In genomic region chr19:41382391-41382978, GRCm38 (mm10) we compare ENCODE assay signal across 19 mouse cellular contexts. TPM values are rescaled to one million over a fixed set of nuclear protein-coding genes. Genes with fewer than 3 reads are reported as not detected.
DNase-seq lines count a peak whose midpoint lies in the region; ATAC-seq and TF ChIP-seq lines count a peak whose summit lies in the region.
"Had no signal": no experiment of that assay in that cellular context is flagged by ENCODE, and none has a peak within 500 bp of the region (broad histone marks: within the 10 kb centered on the region; RNA-seq: fewer than 3 reads in every experiment).

No protein-coding gene starts in this region.

- H3K27me3 ChIP-seq in liver, adult 2 months (ENCODE audit: control insufficient read depth, insufficient read depth, low read length): no peaks in the 10 kb centered on the region
- H3K27me3 ChIP-seq in splenic B cell, adult 2 months (ENCODE audit: control insufficient read depth, insufficient read depth, low read length, poor library complexity, severe bottlenecking): no peaks in the 10 kb centered on the region
- H3K27me3 ChIP-seq in midbrain, embryonic 15.5 days (replicated peaks): peaks cover 18% of the 10 kb centered on the region; the same call in 1 of the 2 replicates

- no peaks in the 10 kb centered on the region for H3K36me3 ChIP-seq in liver, adult 2 months (ENCODE audit: control insufficient read depth, insufficient read depth, low read length)
- H3K36me3 ChIP-seq in macrophage (ENCODE audit: inconsistent target): peaks cover 11% of the 10 kb centered on the region
- no peaks in the 10 kb centered on the region for H3K36me3 ChIP-seq in splenic B cell, adult 2 months (ENCODE audit: control insufficient read depth, insufficient read depth, low read length, poor library complexity, severe bottlenecking)
- H3K36me3 ChIP-seq in midbrain, embryonic 15.5 days (replicated peaks): no peaks in the 10 kb centered on the region
- H3K36me3 ChIP-seq: embryonic facial prominence, embryonic 13.5 days; heart, embryonic 15.5 days; limb, embryonic 13.5 days; midbrain, embryonic 10.5 days had no signal

- no peak overlapping the region for H3K4me3 ChIP-seq in liver, adult 2 months (ENCODE audit: insufficient read depth, low read depth, low read length)
- no peak overlapping the region for H3K4me3 ChIP-seq in bone marrow, adult 2 months (replicated peaks; ENCODE audit: control insufficient read depth, low read depth, low read length)
- peak overlapping the region; percentile 95 for H3K4me3 ChIP-seq in macrophage (ENCODE audit: inconsistent target)
- no peak overlapping the region for H3K4me3 ChIP-seq in gastrocnemius, adult 2 months
- no peak overlapping the region for H3K4me3 ChIP-seq in midbrain, embryonic 15.5 days
- H3K4me3 ChIP-seq: embryonic facial prominence, embryonic 13.5 days; heart, embryonic 15.5 days; limb, embryonic 13.5 days; midbrain, embryonic 10.5 days had no signal

- no peak for TF ChIP-seq POLR2A in liver, adult 2 months (IDR thresholded peaks at IDR 0.05; ENCODE audit: extremely low read depth, insufficient read depth, low read length)
- no peak for TF ChIP-seq POLR2A in bone marrow, adult 2 months (IDR thresholded peaks at IDR 0.05; ENCODE audit: borderline replicate concordance, control insufficient read depth, low read depth, low read length)

- DNase-seq in liver, adult 2 months (ENCODE audit: extremely low read depth, low read depth, low spot score): no peak
- no peak for DNase-seq in liver
- DNase-seq in splenic B cell, adult 2 months (ENCODE audit: low read depth, low spot score): peak; percentile 76
- DNase-seq in gastrocnemius, adult 2 months: no peak
- DNase-seq in kidney, postnatal 4 days: no peak
- DNase-seq: cerebellum, adult 9-11 months; forebrain, postnatal 0 days; heart, adult 18-20 months; retina, postnatal 1 day; thymus, postnatal 4 days had no signal

- 26% methylated on average over 3 of the region's 3 CpGs for WGBS in liver, adult 2 months
- WGBS in bone marrow, adult 2 months: 13% methylated on average over 3 of the region's 3 CpGs
- 27% methylated on average over 3 of the region's 3 CpGs for WGBS in macrophage (ENCODE audit: missing documents)
- WGBS in midbrain, embryonic 15.5 days: 80% methylated on average over 3 of the region's 3 CpGs

- H3K27ac ChIP-seq in liver, adult 2 months (replicated peaks; ENCODE audit: insufficient read depth, low read depth, low read length): peak overlapping the region; percentile 42
- H3K27ac ChIP-seq in bone marrow, adult 2 months (ENCODE audit: control insufficient read depth, insufficient read depth, low read depth, low read length, poor library complexity): peak overlapping the region; percentile 68
- peak overlapping the region; percentile 91 for H3K27ac ChIP-seq in macrophage
- H3K27ac ChIP-seq in gastrocnemius, adult 2 months: no peak overlapping the region
- no peak overlapping the region for H3K27ac ChIP-seq in midbrain, embryonic 15.5 days
- H3K27ac ChIP-seq: embryonic facial prominence, embryonic 13.5 days; heart, embryonic 15.5 days; kidney, postnatal 0 days; limb, embryonic 13.5 days; midbrain, embryonic 10.5 days had no signal

- no peak for ATAC-seq in midbrain, embryonic 15.5 days (replicated peaks)
- ATAC-seq: activated CD4-positive, CD25-positive, alpha-beta regulatory T cell, adult 4 months; forebrain, postnatal 0 days had no signal

- H3K79me2 ChIP-seq in liver, adult 2 months (ENCODE audit: control insufficient read depth, insufficient read depth, low read length): peaks cover 28% of the 10 kb centered on the region
- peaks cover 73% of the 10 kb centered on the region for H3K79me2 ChIP-seq in macrophage (ENCODE audit: inconsistent target)

- TF ChIP-seq CTCF in liver, adult 2 months (IDR thresholded peaks at IDR 0.05; ENCODE audit: low read depth, low read length): no peak
- TF ChIP-seq CTCF in bone marrow, adult 2 months (IDR thresholded peaks at IDR 0.05; ENCODE audit: control insufficient read depth, insufficient read depth, low read length): no peak
- TF ChIP-seq CTCF in gastrocnemius, adult 2 months (IDR thresholded peaks at IDR 0.05): no peak

- intact Hi-C loops in gastrocnemius, adult 2 months (cut with DNase I): no loop called here

- no peaks in the 10 kb centered on the region for H3K9me3 ChIP-seq in midbrain, embryonic 15.5 days
- H3K9me3 ChIP-seq: embryonic facial prominence, embryonic 13.5 days; heart, embryonic 15.5 days; limb, embryonic 13.5 days; midbrain, embryonic 10.5 days had no signal

- H3K9ac ChIP-seq in liver, adult 2 months (ENCODE audit: low read depth, low read length): peak overlapping the region; percentile 44
- H3K9ac ChIP-seq in midbrain, embryonic 15.5 days: no peak overlapping the region
- H3K9ac ChIP-seq: embryonic facial prominence, embryonic 13.5 days; forebrain, postnatal 0 days; heart, embryonic 15.5 days; limb, embryonic 13.5 days had no signal

- peaks cover 40% of the 10 kb centered on the region for H3K4me1 ChIP-seq in liver, adult 2 months (ENCODE audit: control insufficient read depth, insufficient read depth, low read length)
- H3K4me1 ChIP-seq in bone marrow, adult 2 months (ENCODE audit: control insufficient read depth, insufficient read depth, low read length): peaks cover 9% of the 10 kb centered on the region
- peaks cover 9% of the 10 kb centered on the region; the same call in 1 of the 2 replicates for H3K4me1 ChIP-seq in midbrain, embryonic 15.5 days

- H3K4me2 ChIP-seq in midbrain, embryonic 15.5 days: no peak overlapping the region
- H3K4me2 ChIP-seq: embryonic facial prominence, embryonic 13.5 days; heart, embryonic 15.5 days; limb, embryonic 13.5 days had no signal

RNA-seq across cellular contexts. Expression of gene Pik3ap1, which starts 2.4 kb away (rescaled TPM):
- 21.7 and 34.8 TPM in 2 replicates for total RNA-seq in liver, adult 2 months (2014; rRNA removed)
- 25.4 and 31.9 TPM in 2 replicates for polyA plus RNA-seq in liver, adult 2 months (2012; rRNA removed)
- polyA plus RNA-seq in bone marrow, adult 2 months (2011; ENCODE audit: insufficient read depth, insufficient read length, low replicate concordance, missing spikeins): 10.0 and 19.2 TPM in 2 replicates
- total RNA-seq in macrophage (2018; cell fraction: chromatin; rRNA removed): 1,000 to 10,000 TPM in 4 of 26 experiments, 100 to 1,000 TPM in 22; 407 to 1,215 (median 770) TPM
- 1,000 to 10,000 TPM in 2 of 26 experiments, 100 to 1,000 TPM in 24; 359 to 1,029 (median 645) TPM for total RNA-seq in macrophage (2018; cell fraction: cytosol; rRNA removed)
- total RNA-seq in macrophage (2018; cell fraction: nucleus; rRNA removed): 100 to 1,000 TPM; 383 to 992 (median 819) TPM
- 244 to 547 TPM (median 285 TPM) in 3 replicates for polyA plus RNA-seq in macrophage (2018)
- total RNA-seq in gastrocnemius, adult 2 months (2021): under 1 TPM; 0.25 to 0.43 TPM
- 2.4 and 3.0 TPM in 2 replicates for polyA plus RNA-seq in midbrain, embryonic 15.5 days (2015; fragmentation: Nextera tagmentation; extraction: Ambion mirVana)

Comparison
In these comparisons a context has a peak if more than half of its experiments do, and no peak if none do; other contexts are left out.
1. H3K27ac ChIP-seq: peak in liver, adult 2 months (single experiment), bone marrow, adult 2 months (single experiment) and macrophage (single experiment); none in gastrocnemius, adult 2 months (single experiment) and midbrain, embryonic 15.5 days (single experiment).